Mouse (Mus musculus) liver, embryonic 14.5 days (tissue): ENCODE results near the gene Slc35c1.

Experiments
- CTCF ChIP-seq: IDR thresholded peaks from 2 replicates; pipeline ENCODE4 v1.5.1; 2016; ENCODE audit warnings: antibody characterized with exemption, low read depth, control low read depth
- EP300 ChIP-seq: IDR thresholded peaks from 2 replicates; pipeline ENCODE4 v1.6.1; 2016; ENCODE audit warnings: antibody characterized with exemption, low read depth

DNA sequence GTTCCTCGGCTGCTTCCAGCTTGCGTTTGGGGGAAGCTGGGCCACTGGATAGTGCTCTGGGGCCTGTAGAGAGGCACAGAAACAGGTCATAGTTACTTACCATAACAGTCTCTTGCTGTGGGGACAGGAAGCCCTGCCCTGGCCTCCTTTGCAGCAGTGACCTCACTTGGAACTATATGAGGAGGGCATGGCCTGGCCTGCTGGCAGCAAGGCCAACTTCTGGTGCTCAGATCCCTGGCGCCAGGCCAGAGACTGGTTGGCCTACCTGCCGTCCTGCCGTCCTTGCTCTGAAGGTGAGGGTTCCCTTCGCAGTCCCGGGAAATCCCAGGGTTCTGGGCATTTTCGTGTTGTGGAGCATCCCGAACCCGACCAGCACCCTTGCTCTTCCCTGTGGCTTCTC lies 48.6 kb downstream of the Slc35c1 start:
- TF ChIP-seq CTCF: no peak
- TF ChIP-seq EP300: no peak
